Mouse (Mus musculus) heart, postnatal 10 days (tissue): ENCODE data around the gene Ptprg. TPM values are rescaled to one million over a fixed set of nuclear protein-coding genes. Genes with fewer than 3 reads are reported as not detected.

Experiments
- DNase-seq, 2 experiments: peaks; one replicate each; pipeline ENCODE4 v3.0.0; 2021
- intact Hi-C: fragments of 180-260 bp; cut with DNase I; formaldehyde crosslinking; loops from one replicate; pipeline ENCODE4 v1.15.1; 2025
- total RNA-seq, 2 experiments: library from RNA; stranded (reverse); gene quantifications; 2 replicates each; pipeline ENCODE4 v1.2.3; 2021

Ptprg gene
- total RNA-seq, 2 experiments from 2014 or later = 79.8 to 89.9 TPM

DNA sequence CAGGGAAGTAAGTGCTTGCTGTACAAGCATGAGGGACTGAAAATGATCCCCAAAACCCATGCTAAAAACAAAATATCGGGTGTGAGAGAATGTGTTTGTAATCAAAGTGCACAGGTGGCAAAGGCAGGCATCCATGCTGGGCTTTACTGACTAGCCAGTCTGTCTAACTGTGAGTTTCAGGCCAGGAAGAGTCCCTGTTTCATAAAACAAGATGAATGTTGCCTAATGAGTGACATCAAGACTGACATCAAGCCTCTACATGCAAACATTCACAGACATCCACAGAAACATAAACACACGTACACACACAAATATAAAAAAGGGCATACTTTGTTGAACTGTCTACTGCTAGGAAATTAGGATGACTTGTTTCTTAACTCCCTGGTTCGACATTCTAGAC lies 552.3 kb downstream of the Ptprg start:
- DNase-seq = no peak
- intact Hi-C loops = no loop called here

DNA sequence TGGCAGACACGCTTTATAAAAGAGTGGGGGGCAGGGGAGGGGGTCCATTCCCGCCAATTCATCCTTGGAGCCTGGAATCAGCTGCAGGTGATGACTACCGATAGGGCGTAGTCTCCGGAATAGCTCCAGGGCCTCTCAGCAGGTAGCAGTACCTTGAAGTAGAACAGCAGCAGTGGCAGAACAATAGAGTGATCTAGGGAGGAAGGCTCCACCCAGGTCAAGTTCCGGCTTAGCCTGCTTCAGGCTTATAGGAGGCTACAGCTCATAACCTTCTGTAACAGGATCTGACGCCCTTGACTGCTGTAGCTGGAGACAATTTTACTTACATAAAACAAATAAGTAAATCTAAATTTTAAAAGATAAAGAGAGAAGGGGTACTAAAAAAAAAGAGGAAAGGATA lies 554.1 kb downstream of the Ptprg start:
- intact Hi-C loops = no loop called here
- DNase-seq = no peak

DNA sequence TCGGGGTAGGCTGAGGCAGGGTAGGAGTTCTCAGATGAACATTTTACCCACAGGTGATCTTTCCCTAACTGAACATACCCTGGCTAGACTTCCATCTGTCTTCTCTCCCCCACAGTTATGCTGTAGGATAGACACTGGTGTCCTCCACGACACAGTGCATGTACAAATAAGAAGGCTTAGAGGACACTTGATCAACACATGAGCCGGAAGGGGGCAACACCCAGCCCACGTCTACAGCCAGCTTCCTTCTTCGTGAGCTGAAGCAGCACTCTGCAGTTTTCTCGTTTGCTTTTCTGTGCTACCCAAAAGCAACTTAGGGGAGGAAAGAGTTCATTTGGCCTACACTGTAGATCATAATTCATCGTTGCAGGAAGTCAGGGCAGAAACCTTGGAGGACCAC lies 554.7 kb downstream of the Ptprg start:
- intact Hi-C loops = no loop called here
- DNase-seq = no peak

DNA sequence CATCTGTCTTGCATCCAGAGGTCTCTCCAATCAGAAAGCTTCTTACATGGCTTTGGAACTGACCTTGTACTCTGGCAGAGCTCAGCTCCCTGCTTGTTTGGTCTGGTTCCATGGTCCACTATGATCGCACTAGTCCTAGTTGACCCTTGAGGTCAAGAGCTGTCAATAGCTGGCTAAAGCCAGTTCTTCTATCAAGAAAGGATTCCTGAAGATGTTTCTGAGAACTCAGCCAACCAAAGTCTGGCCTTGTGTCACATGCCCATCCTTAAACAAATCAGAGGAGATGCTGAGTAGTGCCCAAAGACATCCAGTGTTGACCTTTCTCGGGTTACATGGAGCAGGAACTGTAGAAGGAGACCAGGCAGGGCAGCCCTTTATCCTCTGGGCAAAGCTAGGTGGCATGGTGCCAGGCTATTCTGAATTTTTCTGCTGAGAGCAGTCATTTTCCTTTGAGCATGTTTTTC lies 559.2 kb downstream of the Ptprg start:
- intact Hi-C loops = no loop called here

DNA sequence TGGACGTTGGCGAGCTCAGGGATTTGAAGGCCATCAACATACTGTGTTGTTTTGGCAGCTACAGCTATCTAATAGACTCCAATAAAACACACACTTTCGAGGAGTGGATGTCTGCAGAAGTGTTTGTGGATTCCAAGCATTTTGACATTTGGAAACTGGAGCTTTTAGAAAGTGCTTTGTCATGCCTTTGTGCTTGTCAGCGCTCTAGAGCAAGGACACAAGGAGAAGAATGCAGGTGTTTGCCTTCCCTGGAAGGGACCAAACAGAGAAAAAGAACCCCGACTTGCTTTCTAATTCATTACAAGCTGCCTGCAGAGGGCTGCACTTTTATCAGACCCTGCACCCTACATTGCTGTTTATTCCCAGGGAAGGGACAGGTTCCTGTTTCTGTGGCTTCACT lies 560.0 kb downstream of the Ptprg start:
- intact Hi-C loops = no loop called here
- DNase-seq = no peak

More for the DNA sequence above, 559.2 kb downstream of the Ptprg start:
- peak; percentile 28 to 37 for DNase-seq

DNA sequence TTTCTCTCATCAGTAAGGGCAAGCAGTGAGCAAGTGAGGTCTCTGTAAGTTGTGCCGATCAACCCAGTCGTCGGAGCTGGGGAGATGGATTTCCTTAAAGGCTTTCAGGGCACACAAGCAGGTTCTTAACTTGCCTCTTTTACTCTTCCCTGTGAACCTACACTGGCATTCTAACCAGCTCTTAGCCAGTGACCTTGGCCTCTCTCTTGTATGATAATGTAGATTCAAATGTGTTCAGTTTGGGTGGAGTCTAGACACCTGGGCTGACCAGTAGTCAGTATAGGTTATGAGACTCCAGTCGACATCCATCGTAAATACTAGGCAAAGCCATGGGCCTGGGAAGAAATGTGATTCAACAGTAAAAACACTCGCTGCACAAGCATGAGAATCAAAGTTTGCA lies 560.7 kb downstream of the Ptprg start:
- intact Hi-C loops = no loop called here
- DNase-seq = no peak

DNA sequence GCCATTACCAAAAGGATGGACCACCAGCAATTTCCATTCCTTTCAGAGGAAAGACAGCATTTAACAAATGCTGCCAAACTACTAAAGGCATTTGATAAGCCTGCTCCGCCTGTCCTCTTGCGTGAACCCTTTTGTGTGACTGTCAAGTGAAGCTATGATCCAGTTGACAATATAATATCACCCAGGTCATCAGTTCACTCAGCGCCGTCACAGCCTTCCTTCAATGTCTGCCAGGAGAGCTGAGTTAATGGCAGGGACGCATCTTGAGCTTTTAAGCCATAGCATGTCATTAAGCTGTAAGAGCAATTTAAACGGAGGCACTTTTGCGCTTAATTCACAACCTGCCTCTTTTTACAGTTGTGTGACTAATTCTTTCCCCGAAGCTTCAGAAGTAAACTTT lies 565.9 kb downstream of the Ptprg start:
- intact Hi-C loops = no loop called here
- DNase-seq = no peak

DNA sequence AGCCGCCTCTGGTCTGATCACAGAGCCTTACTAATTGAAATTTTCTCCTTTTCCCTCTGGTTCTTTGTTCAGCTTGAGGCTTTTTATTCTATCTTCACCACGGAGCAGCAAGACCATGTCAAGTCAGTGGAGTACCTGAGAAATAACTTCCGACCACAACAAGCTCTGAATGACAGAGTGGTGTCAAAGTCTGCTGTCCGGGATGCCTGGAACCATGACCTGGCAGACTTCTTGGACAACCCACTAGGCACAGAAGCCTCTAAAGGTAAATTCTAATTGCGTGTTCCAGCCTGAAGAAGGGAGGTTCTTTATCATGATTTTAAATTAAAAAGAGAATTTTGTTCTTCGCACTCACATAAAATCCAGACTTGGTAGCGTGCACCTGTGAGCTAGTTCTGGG lies 568.6 kb downstream of the Ptprg start:
- DNase-seq = no peak
- intact Hi-C loops = no loop called here

DNA sequence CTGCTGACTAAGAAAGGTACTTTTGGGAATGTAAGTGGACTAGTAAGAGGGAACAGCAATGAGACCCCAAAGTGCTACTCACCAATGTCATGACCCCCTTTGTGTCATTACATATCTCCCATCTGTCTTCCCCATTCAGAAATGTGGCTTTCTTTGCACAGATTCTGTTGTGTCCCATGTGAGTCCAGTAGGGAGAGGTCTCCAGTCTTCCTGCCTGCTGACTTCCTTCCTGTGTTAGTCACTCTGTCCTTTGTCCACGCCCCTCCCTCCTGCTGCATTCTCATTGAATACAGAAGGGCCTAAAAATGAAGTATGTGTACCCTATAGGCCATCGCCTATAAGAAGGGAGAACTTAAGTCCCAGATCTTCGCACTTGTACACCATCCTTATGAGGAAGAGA lies 571.4 kb downstream of the Ptprg start:
- intact Hi-C loops = no loop called here

DNA sequence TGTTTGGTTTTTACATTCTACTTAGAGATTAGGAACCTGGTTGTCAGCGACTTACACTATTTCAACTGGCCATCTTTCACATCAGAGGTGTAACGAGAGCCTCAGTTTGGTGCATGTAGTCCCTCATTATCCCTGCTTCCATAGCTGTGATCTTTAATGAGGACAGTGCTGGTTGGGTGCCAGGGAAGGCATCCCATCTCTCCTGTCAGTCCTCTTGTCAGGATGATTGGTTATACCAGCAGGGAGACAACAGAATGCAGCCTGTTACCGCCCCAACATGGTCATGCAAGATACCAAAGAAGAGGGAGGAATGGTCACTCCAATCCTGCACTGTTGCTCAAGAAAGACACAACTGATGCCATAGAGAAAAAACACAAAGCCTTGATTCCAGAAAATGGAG lies 574.6 kb downstream of the Ptprg start:
- DNase-seq = no peak
- intact Hi-C loops = no loop called here

More for the DNA sequence above, 571.4 kb downstream of the Ptprg start:
- no peak for DNase-seq

DNA sequence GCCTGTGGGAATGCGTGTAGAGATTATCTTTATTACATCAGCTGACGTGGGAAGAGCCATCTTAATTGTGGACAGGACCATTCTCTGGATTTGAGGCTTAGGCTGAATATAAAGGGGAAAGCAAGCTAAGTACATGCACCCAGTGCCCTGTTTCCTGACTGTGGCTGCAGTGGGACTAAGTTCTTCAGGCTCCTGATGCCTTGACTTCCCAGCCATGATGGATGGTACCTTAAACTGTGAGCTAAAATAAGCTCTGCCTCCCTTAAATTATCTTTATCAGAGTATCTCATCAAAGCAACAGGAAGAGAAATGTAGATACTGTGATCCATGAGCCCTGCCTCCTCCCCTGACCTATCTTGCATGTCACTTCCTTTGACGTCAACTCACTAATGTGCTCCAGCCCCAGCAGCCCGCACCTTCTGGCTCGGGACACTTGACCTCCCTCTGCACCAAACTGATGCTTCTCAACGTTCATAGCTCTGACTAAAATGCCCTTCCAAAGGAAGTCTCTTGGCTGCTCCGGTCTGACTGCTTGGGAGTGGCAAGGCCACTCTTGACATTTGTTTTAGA lies 578.8 kb downstream of the Ptprg start:
- intact Hi-C loops = no loop called here
- DNase-seq = no peak

DNA sequence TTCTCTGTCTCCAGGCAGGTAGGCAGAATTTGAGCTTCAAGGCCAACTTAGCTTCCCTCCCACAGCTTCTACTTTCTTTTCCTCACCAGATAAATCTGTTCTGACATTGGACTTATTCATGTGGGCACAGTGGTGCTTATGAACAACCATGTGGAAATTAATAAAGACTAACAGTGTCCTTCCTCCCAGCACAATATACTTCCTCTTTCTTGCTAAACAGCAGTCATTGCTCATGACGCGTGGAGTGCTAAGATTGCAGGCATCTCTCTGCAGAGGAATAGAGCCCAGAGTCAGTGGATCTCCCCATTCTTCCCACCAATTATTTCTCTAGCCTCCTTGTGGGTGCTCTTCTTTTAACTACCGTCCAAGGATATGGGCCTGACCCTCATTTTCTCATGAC lies 579.8 kb downstream of the Ptprg start:
- no peak for DNase-seq
- intact Hi-C loops = no loop called here

DNA sequence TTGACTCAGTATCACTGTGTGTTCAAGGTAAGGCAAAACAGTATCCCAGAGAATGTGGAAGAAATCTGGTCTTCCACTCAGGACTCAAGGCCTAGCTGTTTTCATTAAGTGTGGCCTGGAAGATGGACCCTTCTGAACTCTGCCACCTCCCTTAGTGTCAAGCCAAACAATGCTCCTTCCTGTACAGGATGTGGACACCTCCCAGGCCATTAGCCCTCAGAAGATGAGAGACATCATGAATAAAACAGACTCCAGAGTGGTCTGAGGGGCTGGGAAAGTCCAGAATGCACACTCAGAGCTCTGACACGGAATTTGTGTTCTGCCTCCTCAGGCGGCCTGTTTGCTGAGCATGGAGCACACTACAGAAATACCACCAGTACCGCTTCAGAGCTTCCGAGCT lies 581.2 kb downstream of the Ptprg start:
- peak; percentile 19 to 21 for DNase-seq
- intact Hi-C loops = no loop called here

DNA sequence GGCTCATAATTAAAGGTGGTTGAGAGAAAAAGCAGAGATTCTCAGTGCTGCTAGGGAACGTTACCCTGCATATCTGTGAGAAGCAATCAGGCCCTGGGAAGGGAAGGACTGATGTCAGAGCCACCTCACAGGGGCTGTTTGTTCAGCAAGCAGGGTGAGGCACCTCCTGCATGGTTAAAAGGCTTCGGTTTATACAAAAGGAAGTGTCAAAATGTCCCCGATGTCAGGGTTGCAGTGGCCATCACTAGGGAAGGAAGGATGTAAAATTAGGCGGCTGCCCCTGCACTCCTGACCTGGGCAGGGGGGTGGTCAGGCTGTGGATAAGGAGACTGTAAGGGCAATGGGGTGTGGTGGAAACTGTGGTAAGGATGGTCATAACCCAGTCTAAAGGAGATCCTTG lies 583.2 kb downstream of the Ptprg start:
- intact Hi-C loops = loop anchor here (5.0 kb wide), 3 partner anchors 104 to 319 kb away; no protein-coding TSS in a partner anchor

DNA sequence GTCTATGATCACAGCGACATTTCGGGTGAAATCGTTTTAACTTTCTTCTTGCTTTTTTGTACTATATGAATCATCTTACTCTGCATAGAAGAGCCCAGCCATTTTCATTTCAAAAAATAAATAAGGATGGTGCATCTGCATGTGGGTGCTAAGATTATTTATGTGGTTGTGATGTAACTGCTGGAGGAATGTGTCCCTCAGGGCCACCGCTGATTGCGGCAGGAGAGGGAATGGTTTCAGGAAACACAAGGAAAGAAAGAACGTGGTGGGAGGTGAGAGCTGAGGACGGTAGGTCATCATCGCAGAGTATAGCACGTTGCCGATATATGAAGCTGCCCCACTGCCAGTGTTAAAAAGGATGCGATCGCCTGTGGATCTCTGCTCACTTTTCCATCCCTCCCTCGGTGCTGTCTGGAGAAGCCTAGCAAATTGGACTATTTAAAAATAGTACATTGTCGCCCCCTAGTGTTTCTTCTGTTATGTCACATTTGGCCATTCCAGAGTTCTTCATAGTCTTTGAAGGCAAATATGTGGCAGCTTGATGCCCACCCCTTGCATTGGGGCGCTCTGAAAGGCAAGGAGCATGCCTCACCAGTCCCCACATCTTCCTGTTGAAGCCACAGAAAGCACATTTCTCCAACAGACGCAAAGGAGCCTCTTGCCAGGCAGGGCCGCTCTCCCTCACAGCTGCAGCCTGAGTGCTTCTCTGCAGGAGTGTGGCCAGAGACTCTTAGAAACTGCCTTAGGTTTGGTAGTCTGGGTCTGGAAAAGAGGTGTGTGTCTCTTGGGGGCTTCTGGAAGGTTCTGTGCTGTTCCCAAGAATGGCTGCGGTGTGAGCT lies 586.5 kb downstream of the Ptprg start:
- peak; percentile 56 to 74 for DNase-seq
- intact Hi-C loops = loop anchor here (2.0 to 5.0 kb wide), 4 partner anchors 108 to 585 kb away; no protein-coding TSS in a partner anchor

More for the DNA sequence above, 583.2 kb downstream of the Ptprg start:
- no peak for DNase-seq

DNA sequence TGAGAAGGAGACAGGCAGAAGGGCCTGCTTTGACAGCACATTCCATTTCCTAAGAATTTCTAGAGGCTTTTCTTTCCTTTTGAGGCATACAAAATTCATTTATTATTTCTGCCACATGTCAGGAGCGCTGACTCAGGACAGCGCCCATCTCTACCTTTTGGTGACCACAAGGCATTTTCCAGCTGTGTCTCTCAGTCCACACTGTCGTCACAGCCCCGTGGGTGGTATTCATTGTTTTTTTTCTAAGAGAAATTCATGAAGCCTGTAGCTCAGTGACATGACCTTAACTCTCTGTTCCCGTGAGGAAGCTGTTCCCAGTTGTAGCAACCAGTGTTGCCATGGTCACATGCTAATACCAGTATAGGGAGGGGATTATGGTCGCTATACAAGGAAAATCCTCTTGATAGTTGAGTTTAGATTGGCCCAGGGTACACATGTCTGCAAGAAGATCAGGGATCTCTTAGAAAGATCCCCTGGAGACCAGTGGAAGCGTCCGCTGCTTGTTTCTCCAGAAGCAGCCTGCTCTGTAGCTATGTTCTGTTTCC lies 590.7 kb downstream of the Ptprg start:
- DNase-seq = no peak
- intact Hi-C loops = no loop called here

DNA sequence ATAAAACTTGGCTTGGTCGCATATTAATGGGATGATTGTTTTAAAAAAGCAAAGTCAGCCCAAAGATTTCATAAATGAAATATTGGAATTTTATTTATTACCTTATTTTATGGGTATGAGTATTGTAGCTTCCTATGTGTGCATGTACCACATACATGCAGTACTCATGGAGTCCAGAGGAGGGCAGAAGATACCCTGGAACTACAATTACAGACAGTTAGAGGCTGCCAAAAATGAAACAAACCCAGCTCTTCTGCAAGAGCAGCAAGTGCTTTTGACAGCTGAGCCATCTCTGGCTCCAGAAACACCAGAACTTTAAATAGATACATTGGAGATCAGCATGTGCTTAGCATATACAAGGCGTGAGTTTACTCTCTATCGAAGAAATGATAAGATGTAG lies 592.6 kb downstream of the Ptprg start:
- no peak for DNase-seq
- intact Hi-C loops = no loop called here

DNA sequence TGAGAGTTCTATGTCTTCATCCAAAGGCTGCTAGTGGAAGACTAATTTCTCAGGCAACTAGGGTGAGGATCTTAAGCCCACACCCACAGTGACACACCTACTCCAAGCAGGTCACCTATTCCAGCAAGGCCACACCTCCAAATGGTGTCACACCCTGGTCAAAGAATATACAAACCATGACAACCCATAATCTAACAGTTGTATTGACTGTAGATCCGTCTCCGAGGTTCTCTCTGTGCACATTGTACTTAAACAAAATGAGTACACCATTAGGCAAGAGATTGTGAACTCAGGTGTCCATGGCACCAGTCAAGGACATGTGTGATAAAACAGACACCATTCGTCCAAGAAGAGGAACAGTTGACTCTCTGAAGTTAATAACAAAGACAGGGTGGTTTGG lies 596.2 kb downstream of the Ptprg start:
- intact Hi-C loops = no loop called here
- DNase-seq = no peak

DNA sequence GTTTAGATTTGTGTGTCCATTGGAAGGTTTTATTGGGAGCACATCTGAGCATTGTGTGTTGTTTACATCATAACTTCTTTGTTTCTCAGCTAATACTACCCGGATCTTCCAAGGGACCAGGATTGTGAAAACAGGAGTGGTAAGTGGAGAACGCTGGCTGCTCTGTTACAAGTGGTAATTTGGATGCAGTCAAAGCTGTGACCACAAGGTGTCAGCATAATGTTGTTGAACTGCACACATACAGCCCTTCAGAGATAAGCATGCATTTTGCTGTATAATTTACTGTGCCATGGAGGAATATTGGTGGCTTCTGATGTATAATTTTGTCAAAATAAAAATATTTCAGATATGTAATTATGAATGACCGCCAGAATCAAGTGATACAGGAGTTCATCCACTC lies 598.6 kb downstream of the Ptprg start:
- intact Hi-C loops = loop anchor here (1.0 to 5.0 kb wide), 2 partner anchors 180 to 379 kb away; no protein-coding TSS in a partner anchor
- peak; percentile 65 to 77 for DNase-seq

DNA sequence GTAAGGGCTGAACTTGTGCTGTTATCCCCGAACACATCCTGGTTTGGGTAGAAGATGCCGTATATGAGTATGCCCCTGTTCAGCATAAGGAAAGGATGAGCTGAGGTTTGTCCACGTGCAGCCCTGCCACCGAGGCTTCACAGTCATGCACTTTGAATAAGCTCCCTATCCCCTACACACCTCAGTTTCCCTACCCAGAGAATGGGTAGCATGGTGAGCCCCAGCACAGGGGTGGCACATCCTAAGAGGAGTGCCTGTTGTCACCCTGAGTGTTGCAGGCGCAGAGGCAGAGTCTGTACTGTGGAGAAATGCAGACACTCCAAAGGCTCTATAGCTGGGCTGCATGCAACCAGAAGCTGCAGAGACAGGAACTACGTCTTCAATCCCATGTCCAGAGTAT lies 599.4 kb downstream of the Ptprg start:
- intact Hi-C loops = loop anchor here (1.0 to 5.0 kb wide), 2 partner anchors 180 to 379 kb away; no protein-coding TSS in a partner anchor

DNA sequence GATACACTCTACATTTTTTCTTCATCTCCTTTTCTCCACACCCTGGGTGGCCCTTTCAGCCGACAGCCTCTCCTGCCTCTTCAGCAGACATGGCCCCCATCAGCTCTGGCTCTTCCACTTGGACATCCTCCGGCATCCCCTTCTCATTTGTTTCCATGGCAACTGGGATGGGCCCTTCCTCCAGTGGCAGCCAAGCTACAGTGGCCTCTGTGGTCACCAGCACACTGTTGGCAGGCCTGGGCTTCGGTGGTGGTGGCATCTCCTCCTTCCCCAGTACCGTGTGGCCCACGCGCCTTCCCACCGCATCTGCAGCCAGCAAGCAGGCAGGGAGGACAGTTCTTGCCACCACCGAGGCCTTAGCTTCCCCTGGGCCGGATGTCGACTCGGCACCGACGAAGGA lies 600.3 kb downstream of the Ptprg start:
- DNase-seq = no peak
- intact Hi-C loops = loop anchor here (5.0 kb wide), 1 partner anchor 179 kb away; no protein-coding TSS in a partner anchor

More for the DNA sequence above, 599.4 kb downstream of the Ptprg start:
- DNase-seq = no peak
